Mouse (Mus musculus) CH12.LX (cell line): ENCODE results near the gene Slc25a33.

Source experiments
- CTCF ChIP-seq, 2 experiments: IDR thresholded peaks in 1 of 2; conservative IDR thresholded peaks in 1 of 2; 2 replicates each; pipeline ENCODE4 v1.5.1; 2011 to 2012; ENCODE audit warnings: low read depth in 2 of 2, low read length in 2 of 2, improper control_type of control experiment in 1 of 2, inconsistent platforms in 1 of 2, mild to moderate bottlenecking in 1 of 2, moderate library complexity in 1 of 2
- EP300 ChIP-seq: IDR thresholded peaks from 2 replicates; pipeline ENCODE4 v1.6.1; 2011; ENCODE audit warnings: low read length, improper control_type of control experiment
- HCFC1 ChIP-seq: IDR thresholded peaks from 2 replicates; pipeline ENCODE4 v1.6.1; 2012; ENCODE audit warnings: low read depth, mild to moderate bottlenecking, inconsistent platforms, low read length, improper control_type of control experiment
- MAX ChIP-seq: IDR thresholded peaks from 2 replicates; pipeline ENCODE4 v1.6.1; 2011; ENCODE audit warnings: low read length, improper control_type of control experiment
- MAZ ChIP-seq: IDR thresholded peaks from 2 replicates; pipeline ENCODE4 v1.6.1; 2012; ENCODE audit warnings: low read depth, mild to moderate bottlenecking, inconsistent platforms, low read length, improper control_type of control experiment, moderate library complexity
- POLR2A ChIP-seq: IDR thresholded peaks from 2 replicates; pipeline ENCODE4 v1.6.1; 2011; ENCODE audit warnings: low read depth, mild to moderate bottlenecking, improper control_type of control experiment, low read length
- POLR2AphosphoS2 ChIP-seq: IDR thresholded peaks from 2 replicates; pipeline ENCODE4 v1.6.1; 2011; ENCODE audit warnings: low read depth, low read length, improper control_type of control experiment
- RCOR1 ChIP-seq: conservative IDR thresholded peaks from 2 replicates; pipeline ENCODE4 v1.6.1; 2012; ENCODE audit warnings: low read depth, mild to moderate bottlenecking, inconsistent platforms, low read length, improper control_type of control experiment
- TCF12 ChIP-seq: IDR thresholded peaks from 2 replicates; pipeline ENCODE4 v1.6.1; 2014; ENCODE audit warnings: low read depth, mild to moderate bottlenecking, inconsistent platforms, low read length, improper control_type of control experiment

DNA sequence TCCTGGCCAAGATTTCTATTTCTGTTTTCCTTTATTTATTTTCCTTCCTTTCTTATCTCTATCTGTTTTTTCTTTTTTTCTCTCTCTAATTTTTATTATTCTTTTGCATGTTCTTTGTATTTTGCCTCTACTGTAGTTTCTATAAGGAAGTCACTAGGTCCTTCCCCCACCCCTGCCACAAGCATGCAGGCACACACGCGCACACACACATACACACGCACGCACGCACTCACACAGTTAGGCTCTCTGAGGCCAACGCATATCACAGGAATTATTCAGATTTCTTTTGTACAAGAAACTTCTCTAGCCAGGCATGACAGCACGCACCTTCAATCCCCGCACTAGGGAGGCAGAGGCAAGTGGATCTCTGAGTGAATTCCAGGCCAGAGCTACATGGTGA is 68.1 kb downstream of the Slc25a33 start:
- TF ChIP-seq MAZ (no peak), EP300 (no peak), POLR2AphosphoS2 (no peak), RCOR1 (no peak), CTCF (conservative IDR thresholded peaks at IDR 0.05 in 1 of 2, IDR thresholded peaks at IDR 0.05 in 1 of 2; ENCODE audit: low read depth in 2 of 2, low read length in 2 of 2) (no peak), HCFC1 (no peak), POLR2A (no peak), MAX (no peak), TCF12 (no peak)
